Mouse (Mus musculus) lung, postnatal 25 days (tissue): ENCODE measurements at regions not wholly inside any gene's neighbourhood (a gene's known extent, or its start where the extent isn't known, plus 50 kb on each side); places are given as distances from the start of the nearest gene placed in this dataset.

Source experiments
- DNase-seq: peaks from one replicate; pipeline ENCODE4 v3.0.0; 2022; ENCODE audit warnings: low spot score

- no peak for DNase-seq
These were observed 68.8 kb downstream of the Cxcl12 start for GRCm38 (mm10) chr6:117237096-117237495.

- no peak for DNase-seq
These were observed 72.9 kb downstream of the Cxcl12 start for GRCm38 (mm10) chr6:117241206-117241605.

GRCm38 (mm10) chr6:117245398-117245797 lies 77.1 kb downstream of the Cxcl12 start:
- DNase-seq, result no peak

- no peak for DNase-seq
These were observed 77.5 kb downstream of the Cxcl12 start for GRCm38 (mm10) chr6:117245849-117246248.

GRCm38 (mm10) chr6:117249230-117249921 lies 81.0 kb downstream of the Cxcl12 start:
- DNase-seq, result no peak

GRCm38 (mm10) chr6:117250051-117250450 lies 81.7 kb downstream of the Cxcl12 start:
- no peak for DNase-seq

GRCm38 (mm10) chr6:117251383-117251925 lies 83.1 kb downstream of the Cxcl12 start:
- no peak for DNase-seq

- no peak for DNase-seq
These were observed 84.0 kb downstream of the Cxcl12 start for GRCm38 (mm10) chr6:117252361-117252760.

GRCm38 (mm10) chr6:117253036-117253435 lies 84.7 kb downstream of the Cxcl12 start:
- DNase-seq, result no peak

- DNase-seq, result no peak
These were observed 85.4 kb downstream of the Cxcl12 start for GRCm38 (mm10) chr6:117253586-117254330.

GRCm38 (mm10) chr6:117254620-117255228 lies 86.4 kb downstream of the Cxcl12 start:
- peak; percentile 39 for DNase-seq

GRCm38 (mm10) chr6:117255399-117256098 lies 87.2 kb downstream of the Cxcl12 start:
- DNase-seq, result no peak

GRCm38 (mm10) chr6:117256099-117256471 lies 87.8 kb downstream of the Cxcl12 start:
- DNase-seq, result no peak

- no peak for DNase-seq
These were observed 89.3 kb downstream of the Cxcl12 start for GRCm38 (mm10) chr6:117257591-117257990.

- DNase-seq, result no peak
These were observed 99.6 kb downstream of the Cxcl12 start for GRCm38 (mm10) chr6:117267906-117268305.

GRCm38 (mm10) chr6:117268376-117268775 lies 100.0 kb downstream of the Cxcl12 start:
- no peak for DNase-seq

- DNase-seq, result no peak
These were observed 101.9 kb downstream of the Cxcl12 start for GRCm38 (mm10) chr6:117270261-117270660.

GRCm38 (mm10) chr6:117271562-117272226 lies 103.4 kb downstream of the Cxcl12 start:
- no peak for DNase-seq

- no peak for DNase-seq
These were observed 104.1 kb downstream of the Cxcl12 start for GRCm38 (mm10) chr6:117272227-117272955.

GRCm38 (mm10) chr6:117275915-117276314 lies 107.6 kb downstream of the Cxcl12 start:
- no peak for DNase-seq

- DNase-seq, result no peak
These were observed 108.5 kb downstream of the Cxcl12 start for GRCm38 (mm10) chr6:117276850-117277249.
